Mouse (Mus musculus): Measurements from ENCODE around the gene Lpin2.

Gene Lpin2

DNA sequence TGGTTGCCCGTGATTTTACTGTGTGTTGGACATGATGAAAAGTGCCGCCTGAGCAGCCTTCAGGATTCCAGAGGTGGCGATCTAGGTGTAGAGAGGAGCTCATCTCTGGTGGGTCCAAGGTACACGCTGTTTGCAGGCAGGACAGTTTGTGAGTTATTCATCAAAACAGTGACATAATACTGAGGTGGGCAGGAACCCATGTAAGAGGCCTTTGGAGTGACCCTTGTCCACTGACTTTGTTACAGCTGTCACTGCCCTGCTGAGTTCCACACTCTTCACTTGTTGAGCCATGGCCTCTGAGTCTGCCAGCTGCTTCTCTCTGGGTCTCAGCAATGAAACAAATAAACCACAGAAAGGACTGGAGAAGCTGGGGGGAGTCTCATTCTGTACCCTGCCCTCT lies 19.8 kb downstream of the Lpin2 start:
- no peak for DNase-seq (ENCODE audit: low spot score in 2 of 2)

DNA sequence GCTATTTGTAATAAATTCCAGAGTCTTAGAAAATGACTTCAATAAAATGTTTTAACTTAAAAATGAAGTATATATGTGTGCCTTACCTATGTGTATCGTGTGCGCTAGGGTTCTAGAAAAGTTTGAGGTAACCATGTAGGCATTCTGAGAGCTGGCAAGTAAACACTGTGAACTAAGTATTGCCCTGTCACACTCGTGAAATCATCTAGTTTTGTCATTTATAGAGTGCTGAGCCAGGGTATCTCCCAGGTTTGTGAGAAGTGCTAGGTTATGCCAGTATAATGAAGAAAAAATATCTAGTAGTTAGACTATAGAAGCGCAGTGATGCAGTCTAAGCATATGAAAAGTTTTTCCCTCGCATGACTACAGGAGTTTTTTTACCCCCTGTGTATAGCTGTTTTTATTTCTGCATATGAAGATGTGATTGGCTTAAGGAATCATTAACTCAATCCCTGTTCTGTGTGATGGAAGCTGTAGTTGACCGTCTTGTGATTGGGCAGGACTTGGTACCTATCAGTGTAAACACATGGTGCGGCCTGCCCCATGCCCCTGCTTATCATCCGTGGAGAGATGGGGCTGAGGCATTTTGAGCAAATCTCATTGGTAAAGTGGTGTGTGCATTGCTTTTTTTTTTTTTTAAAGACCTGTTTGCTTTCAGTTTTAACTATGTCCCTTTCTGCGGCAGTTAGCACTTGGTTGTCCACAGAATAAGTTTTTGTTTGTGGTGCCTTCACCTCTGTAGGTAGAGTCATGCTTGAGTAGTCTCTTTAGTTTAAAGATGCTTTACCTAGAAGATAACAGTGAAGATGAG lies 21.8 kb downstream of the Lpin2 start:
- no peak for DNase-seq (ENCODE audit: low spot score in 2 of 2)

DNA sequence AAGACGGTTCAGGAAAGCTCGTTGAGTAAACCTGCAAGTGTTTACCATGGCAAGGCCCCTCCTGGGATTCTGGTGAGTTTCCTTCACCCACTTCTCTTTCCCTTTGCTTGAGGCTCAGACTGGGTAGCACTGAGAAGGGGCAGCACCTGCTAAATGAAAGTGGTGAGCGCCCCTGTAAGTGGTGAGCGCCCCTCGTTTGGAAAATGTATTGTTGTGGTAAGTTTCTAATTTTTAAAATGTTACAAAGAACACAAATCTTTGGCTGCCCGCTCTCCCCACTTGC lies 22.4 kb downstream of the Lpin2 start:
- no peak for DNase-seq (ENCODE audit: low spot score in 2 of 2)

DNA sequence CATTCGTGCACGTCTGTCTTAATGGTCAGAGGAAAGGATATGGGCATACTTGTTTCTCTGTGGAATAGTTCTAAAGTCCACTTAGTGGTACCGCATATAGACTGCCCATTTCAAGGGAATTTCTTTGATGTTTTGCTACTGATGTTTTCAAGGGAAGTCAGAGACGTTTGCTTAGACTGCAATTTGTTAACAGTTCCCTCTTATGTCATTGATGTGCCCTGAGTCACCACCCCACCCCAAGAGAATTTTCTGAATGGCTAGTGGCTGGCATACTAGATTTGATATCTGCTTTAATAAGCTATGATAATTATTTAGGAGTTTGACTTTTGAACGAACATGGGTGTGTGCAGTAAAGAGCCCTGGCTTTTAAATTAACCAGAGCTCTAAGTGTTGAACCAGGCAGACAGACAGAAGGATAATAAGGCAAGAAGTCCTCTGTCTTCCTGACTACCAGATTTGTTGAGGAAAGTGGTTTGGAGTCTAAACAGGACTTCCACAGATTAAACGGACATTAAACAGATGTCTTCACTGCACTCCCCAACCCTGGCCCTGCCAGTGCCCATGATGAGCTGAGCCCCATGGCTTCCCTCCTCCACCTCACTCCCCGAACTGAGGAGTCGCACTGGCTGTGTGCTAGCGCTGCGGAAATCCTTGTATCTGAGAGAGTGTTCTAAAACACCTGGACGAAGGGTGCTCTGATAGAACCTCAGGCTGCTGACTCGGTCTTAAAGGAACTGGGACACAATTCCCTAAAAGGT lies 24.0 kb downstream of the Lpin2 start:
- DNase-seq (ENCODE audit: low spot score in 2 of 2): no peak

DNA sequence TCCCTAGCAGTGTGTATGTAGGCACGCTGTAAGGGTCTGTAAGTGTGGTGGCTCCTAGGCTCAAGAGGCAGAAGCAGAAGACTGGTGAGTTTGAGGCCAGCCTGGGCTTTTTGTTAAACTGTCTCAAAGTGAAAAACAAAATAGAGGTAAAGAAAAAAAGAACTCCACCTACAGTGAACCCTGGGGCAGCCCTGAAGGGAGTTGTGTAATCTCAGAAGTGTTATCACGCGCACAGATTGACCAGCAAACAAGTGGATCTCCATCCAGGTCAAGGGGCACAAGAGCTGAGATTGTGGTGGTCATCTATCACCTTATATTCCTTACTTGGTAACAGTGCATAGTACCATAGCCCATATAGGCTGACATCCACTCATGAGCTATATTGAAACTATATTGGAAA lies 24.9 kb downstream of the Lpin2 start:
- no peak for DNase-seq (ENCODE audit: low spot score in 2 of 2)

DNA sequence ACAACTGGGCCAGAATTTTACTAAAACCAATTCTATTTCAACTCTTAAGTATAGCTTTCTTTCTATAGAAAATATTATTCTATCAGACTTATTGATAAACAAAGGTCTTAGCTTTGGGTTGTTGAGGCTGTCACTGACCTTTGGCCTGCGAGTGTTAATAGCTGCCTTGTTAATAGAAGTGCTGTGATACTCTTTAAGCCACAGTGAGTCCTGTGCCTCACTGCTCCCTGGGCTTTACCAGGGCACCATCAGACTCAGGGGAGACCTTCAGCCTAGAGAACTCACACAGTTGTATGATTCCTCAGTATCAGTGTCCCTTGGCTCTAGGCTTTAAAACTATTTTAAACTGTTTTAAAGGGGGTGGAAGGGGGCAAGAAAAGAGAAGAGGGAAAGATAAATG lies 26.0 kb downstream of the Lpin2 start:
- no peak for DNase-seq (ENCODE audit: low spot score in 2 of 2)

DNA sequence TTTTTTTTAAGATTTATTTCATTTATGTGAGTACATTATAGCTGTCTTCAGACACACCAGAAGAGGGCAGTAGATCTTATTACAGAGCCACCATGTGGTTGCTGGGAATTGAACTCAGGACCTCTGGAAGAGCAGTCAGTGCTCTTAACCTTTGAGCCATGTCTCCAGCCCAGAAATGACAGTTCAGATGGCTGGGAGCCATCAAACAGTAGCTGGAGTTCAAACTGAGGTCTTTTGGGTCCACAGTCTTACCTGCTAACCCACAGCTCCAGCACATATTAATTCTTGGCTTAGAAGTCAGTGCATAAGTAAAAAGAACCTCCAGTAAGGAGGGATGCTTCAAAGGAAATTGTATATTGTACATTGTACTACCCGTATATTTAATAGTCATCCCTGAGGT lies 26.6 kb downstream of the Lpin2 start:
- no peak for DNase-seq (ENCODE audit: low spot score in 2 of 2)

DNA sequence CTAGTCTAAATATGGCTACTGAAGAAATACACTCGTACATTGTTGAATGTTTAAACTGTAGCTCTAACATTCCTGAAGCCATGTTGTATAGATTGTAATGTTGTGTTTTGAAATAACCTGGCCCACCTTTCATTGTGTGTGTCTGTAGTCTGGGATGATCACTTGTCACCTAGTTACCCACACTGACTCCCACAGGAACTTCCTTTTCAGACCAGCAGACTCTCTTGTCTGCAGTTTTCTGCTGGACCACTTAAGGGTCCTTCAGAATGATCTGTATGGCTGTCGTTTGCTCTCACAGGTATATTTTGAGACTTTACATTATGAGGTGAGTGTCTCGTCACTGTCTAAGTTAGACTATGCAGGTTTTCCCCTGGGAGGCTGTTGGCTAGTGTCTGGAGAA lies 27.6 kb downstream of the Lpin2 start:
- no peak for DNase-seq (ENCODE audit: low spot score in 2 of 2)

DNA sequence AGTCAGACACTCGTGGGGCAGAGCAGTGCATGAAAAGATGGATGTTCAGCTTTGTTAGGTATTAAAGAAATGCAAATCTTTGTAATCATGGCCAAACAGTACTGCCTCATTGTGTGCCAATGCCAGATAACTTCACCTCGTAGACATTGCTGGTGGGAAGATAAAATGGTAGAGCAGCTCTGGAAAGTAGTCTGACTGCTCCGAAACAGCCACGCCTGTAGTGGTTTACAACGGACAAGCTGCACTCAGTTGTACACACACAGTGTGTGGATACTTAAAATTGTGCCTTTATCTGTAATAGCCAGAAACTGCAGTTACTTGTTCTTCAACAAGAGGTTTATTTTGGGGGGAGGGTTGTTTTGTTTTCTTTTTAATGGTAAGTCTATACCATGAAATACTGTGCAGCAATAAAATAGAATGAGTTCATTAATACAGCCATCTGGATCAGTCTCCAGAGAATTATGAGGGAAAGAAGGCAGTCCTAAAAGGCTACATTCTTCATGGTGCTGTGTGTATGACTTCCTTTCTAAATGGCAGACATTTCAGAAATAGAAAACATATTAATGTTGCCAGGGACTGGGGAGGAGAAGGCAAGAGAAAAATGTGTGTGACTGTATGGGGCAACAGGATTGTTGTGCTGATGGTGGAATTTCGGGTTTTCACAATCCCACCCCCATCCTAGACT lies 29.7 kb downstream of the Lpin2 start:
- DNase-seq (ENCODE audit: low spot score in 2 of 2): no peak

DNA sequence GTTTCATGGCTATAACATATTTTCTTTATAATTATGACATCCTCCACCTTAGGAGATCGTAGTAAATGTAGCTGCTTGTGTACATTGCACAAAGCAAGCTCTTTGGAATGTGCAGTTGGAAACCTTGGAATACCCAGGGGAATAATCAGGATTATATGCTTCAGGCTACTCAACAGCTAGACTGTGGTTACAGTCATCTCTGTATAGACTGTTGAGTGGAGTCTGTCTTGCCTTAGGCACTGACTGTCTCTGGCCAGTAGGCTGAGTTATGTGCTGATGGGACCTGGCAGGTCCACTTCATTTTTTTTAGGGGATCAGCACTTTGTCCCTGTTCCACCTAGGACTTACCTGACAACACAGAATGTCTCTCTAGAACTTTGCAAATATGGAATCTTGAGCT lies 31.3 kb downstream of the Lpin2 start:
- DNase-seq (ENCODE audit: low spot score in 2 of 2): no peak

DNA sequence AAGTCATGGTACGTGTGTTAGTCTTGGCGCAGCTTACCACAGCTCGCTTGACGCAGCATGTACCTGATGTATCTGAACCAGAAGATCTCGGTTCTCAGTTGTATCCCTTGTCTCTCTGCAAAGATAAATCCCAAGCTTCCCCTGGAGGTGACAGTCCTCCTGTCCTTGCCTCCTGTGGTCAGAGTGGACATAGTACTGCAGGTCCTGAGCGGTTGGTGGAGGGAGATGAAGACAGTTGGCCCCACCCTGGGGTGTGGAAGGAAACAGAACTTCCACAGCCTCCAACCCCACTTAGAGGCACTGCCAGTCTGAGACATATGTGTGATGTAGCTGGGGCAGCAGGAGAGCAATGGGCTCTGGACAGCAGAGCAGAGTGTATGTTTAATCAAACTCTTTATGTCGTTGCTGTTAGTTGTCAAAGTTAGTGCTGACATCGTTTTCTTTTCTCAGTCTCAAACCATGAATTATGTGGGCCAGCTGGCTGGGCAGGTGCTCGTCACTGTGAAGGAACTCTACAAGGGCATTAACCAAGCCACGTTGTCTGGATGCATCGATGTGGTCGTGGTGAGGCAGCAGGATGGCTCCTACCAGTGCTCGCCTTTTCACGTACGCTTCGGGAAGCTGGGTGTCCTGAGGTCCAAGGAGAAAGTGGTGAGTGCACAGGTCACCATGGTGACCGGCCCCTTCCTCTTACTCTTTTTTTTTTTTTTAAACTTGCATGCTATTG lies 32.3 kb downstream of the Lpin2 start:
- no peak for DNase-seq (ENCODE audit: low spot score in 2 of 2)

DNA sequence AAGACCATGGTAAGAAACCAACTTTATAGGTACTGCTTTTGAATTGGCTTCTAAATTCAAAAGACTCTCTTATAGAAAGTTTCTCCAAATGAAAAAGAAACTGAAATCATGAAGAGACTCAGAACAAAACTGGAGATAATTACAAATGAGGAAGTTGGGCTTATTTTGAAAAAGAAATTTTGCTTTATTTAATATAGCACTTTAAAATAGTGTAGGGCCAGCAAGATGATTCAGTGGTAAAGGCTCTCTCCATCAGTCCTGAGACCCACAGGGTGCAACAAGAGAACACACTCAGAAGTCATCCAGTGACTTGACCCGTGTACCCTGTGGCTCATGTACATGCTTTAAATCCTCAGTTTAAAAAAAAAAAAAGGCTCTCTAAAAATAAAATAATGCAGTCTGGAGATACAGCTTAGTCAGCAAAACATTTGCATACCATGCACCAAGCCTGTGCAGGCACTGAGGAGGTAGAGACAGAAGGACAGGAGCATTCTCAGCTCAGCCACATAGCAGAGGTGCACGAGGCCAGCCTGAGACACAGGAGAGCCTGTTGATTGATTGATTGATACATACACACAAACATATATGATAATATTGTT lies 33.0 kb downstream of the Lpin2 start:
- no peak for DNase-seq (ENCODE audit: low spot score in 2 of 2)

DNA sequence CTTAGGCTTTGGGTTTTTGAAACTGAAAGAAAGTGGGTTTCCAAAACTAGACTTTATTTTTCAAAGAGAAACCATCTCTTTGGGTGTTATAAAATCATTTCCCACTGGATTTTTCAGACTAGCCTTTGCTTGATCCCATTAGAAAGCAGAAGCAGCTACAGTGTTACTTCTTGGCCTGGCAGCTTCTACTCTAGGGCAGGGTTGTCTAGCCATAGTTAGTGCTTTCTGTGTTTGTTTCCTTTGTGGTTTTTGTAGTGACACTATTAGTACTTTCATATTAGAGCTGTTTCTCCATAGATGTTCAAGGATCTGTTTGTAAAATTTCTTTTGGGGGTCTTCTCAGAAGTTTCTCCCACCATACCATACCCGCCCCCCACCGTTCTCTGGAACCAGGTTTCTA lies 33.9 kb downstream of the Lpin2 start:
- DNase-seq (ENCODE audit: low spot score in 2 of 2): no peak

DNA sequence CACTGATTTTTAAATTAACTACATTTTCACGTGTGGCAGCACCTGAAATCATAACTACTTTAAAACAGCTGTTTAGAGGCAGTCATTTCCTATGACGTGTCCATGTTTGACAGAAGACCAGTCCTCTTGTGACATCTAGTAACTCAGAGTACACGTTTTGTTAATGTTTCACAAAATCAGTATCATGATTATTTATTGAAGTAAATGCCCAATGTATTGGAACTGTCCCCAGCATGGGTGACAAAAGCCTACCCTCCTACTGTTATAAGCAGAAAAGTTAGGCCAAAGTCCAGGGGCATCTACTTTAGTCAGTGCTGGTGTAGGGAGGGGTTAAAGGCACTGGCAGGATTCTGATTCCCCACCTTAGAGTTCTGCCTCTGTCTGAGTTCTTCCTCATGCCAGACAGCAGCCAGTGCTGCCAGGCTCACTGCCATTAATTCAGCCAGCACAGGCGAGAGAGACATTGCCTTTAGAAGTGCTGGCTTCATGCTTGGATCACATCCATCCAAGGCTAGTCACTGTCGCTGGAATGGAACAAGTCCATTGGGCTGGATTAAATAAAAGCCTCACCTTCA lies 34.8 kb downstream of the Lpin2 start:
- DNase-seq (ENCODE audit: low spot score in 2 of 2): peak in 1 of 2 experiments; percentile 36

DNA sequence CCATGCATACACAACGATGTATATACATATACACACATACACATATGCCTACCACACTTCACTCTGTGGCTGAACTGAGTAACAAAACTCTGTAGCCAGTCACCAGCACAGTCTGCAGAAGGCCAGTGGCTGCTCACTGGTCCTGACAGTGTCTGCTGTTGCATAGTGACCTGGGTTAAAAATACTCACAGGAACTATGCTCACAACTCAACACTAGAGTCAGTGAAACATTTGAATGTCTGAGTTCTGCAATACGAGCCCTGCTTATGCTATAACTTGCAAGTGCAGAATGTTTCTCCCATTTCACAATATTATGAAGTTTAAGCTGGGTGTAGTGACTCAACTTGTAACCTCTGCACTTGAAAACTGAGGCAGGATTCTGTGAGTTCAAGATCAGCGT lies 39.0 kb downstream of the Lpin2 start:
- no peak for DNase-seq (ENCODE audit: low spot score in 2 of 2)

DNA sequence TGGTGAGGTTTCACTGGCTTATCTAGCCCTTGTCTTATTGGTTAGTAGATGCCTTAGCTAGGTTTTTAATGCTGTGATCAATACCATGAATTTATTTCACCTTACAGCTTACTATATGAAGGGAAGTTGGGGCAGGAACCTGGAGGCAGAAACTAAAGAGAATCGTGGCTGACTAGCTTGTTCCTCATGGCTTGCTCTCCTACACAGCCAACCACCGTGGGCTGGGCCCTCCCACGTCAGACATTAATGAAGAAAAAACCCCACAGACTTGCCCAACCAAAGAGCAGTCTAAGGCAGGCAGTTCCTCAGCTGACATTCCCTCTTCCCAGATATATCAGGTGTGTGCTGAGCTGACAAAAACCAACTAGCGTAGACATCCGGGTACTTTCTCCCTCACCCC lies 41.3 kb downstream of the Lpin2 start:
- no peak for DNase-seq (ENCODE audit: low spot score in 2 of 2)

DNA sequence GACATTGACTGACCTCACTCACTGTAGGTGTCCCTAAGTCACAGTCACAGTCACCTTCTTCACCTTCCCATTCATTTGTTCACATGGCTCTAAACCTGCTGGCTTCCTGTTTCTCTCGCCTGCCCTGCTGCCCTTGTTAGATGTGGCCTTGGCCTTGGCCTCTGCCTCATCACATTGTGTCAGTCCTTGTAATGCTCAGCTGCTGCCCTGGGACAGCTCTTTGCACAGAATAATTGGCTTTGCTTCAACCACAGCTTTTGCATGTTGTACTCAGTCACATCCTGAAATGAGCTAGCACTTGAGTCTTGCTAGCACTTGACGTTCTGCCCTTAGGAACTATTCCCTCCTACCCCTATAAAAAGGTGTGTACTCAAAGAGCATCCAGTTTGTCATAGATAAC lies 42.2 kb downstream of the Lpin2 start:
- no peak for DNase-seq (ENCODE audit: low spot score in 2 of 2)

DNA sequence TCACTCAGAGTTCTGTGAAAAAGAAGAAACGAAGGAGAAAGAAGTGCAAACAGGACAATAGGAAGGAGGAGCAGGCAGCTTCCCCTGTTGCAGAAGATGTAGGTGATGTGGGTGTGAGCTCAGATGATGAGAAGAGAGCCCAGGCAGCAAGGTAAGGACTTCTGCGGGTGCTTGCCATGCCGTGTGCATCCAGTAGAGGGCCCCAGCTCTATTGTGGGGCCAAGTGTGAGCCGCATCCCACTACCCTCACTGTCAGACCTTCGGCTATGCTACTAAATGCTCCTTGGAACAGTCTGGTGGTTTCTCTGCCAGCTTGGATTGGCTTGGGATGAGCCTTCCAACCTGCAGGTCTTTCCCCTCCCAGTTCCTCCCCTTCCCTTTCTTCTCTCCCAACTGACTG lies 42.7 kb downstream of the Lpin2 start:
- no peak for DNase-seq (ENCODE audit: low spot score in 2 of 2)

DNA sequence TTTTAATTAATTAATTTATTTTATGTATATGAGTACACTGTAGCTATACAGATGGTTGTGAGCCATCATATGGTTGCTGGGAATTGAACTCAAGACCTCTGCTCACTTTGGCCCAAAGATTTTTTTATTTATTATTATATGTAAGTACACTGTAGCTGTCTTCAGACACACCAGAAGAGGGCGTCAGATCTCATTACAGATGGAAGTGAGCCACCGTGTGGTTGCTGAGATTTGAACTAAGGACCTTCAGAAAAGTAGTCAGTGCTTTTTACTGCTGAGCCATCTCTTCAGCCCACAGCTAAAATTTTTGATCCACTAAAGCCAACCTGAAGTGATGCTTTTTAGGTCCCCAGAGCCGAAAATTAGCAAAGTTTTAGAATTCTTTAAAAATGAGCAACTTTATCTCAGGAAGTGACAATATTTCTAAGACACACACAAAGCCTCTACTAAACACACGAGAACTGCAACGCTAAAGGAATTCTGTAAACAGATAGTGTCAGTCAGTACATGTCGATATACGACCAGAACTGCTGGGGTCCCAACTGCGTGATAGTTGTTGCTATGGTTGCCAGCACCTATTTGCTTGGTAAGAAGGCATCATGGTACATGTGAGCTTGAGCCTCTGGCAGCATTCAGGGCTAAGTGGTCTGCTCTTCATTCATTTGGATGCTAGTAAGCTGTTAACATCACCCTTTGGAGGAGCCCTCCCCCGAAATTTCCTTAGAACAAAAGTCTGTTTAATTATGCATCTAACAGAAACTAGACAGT lies 45.0 kb downstream of the Lpin2 start:
- DNase-seq (ENCODE audit: low spot score in 2 of 2): no peak

DNA sequence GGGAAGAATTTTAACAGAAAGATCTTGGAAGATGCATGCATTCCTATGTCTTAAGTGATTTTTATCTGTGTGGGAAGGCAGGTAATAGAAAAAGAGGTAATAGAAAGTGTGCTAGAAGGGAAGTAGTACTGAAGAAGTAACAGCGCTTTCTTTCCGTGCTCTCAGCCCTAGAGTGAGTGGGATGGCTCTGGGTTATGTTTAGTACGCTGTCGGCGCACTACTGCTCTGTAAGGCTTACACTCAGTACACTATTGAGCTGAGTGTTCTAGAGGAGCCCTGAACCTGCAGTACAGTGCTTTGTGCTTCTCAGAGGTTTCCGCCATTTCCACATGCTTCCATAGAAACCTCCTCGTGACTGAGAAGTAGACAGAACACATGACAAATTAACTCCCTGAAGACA lies 46.3 kb downstream of the Lpin2 start:
- DNase-seq (ENCODE audit: low spot score in 2 of 2): no peak

Measured in right cerebral cortex, postnatal 10 days (tissue).